Mouse (Mus musculus): ENCODE measurements around the gene Clybl. TPM values are rescaled to one million over a fixed set of nuclear protein-coding genes. Genes with fewer than 3 reads are reported as not detected.

The Clybl gene
- polyA plus RNA-seq, 1 experiment from 2014 or later: 25.8 TPM

DNA sequence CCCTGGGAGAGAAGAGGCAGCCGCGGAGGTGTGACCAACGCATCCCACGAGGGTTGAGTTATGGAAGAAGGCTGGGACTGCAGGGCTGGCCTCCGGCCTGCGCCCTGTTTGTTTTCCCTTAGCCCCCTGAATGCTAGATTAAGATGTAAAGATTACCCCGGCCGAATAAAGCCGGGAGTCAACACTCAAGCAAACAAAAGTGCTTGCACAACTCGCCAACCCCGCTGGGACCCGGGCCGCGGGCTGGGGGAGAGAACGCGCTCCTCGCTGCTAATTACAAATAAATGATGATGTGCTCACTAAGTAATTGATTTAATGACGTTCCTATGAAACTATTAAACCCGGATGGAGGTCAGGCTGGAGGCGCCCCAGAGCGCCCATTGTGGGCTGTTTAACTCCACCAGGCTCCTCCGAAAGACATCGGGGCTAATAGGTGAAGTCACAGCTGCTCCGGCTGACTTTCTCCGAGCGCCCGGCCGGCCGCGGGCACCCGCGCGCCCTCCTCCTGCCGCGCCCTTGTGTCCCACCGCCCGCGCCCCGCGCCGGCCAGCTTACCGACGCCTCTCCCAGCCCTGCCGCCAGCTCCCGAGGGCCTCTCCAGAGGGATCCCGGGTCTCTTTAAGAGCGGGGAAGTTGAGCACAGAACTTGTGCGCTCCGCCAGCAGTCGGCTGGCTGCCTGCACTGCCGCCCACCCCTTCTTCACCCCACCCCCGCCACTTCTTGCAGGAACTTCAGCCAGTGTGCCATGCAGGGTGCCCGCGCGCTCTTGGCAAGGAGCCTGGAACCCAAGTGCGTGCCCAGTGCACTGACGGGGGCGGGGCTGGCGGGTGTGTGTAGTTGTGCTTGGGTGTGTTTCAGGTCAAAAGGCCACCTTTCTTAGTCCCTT is 269.2 kb downstream of the Clybl start, which contains the start of gene Gm5089:
TSS of gene Gm5089 (minus strand) at position 620 of the 887 bp plus-strand sequence.
- Histone ChIP-seq H3K4me1 (ENCODE audit: control insufficient read depth, insufficient read depth, low read length) (peaks cover 6% of the 10 kb centered on the region), H3K27ac (ENCODE audit: low read length) (no peak within 1 kb of the TSS), H3K9me3 (replicated peaks; ENCODE audit: control insufficient read depth, low read length) (no peaks in the 10 kb centered on the region), H3K36me3 (ENCODE audit: control insufficient read depth, insufficient read depth, low read length) (no peaks in the 10 kb centered on the region), H3K4me3 (replicated peaks; ENCODE audit: low read length) (peak within 1 kb of the TSS; percentile 38), H3K4me2 (ENCODE audit: low read depth, low read length) (peak within 1 kb of the TSS; percentile 64), H3K27me3 (ENCODE audit: control insufficient read depth, insufficient read depth, low read length) (peaks cover 77% of the 10 kb centered on the region), H3K9ac (ENCODE audit: low read length) (peak within 1 kb of the TSS; percentile 55; the same call in 1 of the 2 replicates)
- 0 out of 2 replicates have a peak, but pooled peaks have one; percentile 56 for ATAC-seq (ENCODE audit: insufficient read depth, low FRiP score)
- under 1% methylated on average over 59 of the region's 59 CpGs for WGBS

DNA sequence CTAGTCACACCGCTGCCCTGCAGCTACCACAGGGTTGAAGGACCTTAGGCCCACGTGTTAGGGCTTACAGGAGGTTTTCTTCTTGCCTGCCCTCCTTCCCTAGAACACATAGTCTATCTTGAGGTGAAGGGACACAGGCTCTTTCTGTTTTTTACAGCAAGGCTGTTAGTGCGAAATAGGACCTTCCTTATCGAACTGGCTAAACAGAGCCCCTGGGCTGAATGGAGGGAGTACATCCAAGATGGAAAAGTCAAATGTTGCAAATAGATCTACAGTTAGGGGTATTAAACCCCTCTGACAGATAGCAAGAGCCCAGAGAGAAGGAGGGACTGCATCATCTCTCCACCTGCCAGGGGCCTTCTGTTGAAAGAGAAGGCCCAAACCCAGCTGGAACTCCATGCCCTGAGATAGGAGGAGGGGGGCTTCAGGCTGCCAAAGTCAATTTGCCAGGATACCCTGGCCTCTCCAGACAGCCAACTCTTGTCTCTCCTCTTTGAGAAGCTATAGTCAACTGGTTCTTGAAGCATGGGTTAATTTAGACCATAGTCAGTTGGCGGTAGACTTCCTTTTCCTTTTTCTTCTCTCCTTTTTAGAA is 270.1 kb downstream of the Clybl start:
- Histone ChIP-seq H3K27ac (ENCODE audit: low read length) (no peak overlapping the region), H3K9me3 (replicated peaks; ENCODE audit: control insufficient read depth, low read length) (no peaks in the 10 kb centered on the region), H3K27me3 (ENCODE audit: control insufficient read depth, insufficient read depth, low read length) (peaks cover 83% of the 10 kb centered on the region), H3K4me3 (replicated peaks; ENCODE audit: low read length) (no peak overlapping the region), H3K4me2 (ENCODE audit: low read depth, low read length) (peak overlapping the region; percentile 64; the same call in 1 of the 2 replicates), H3K36me3 (ENCODE audit: control insufficient read depth, insufficient read depth, low read length) (no peaks in the 10 kb centered on the region), H3K4me1 (ENCODE audit: control insufficient read depth, insufficient read depth, low read length) (peaks cover 6% of the 10 kb centered on the region), H3K9ac (ENCODE audit: low read length) (no peak overlapping the region)
- no peak for ATAC-seq (ENCODE audit: insufficient read depth, low FRiP score)
- 54% methylated on average over 5 of the region's 5 CpGs for WGBS

Other genes with a start within 250 kb of the Clybl start
- gene Gpr183, start 216.5 kb upstream of the Clybl start, polyA plus RNA-seq (2015; fragmentation: Nextera tagmentation; extraction: Ambion mirVana): 4.1 and 4.7 TPM in 2 replicates
- not detected in 2 replicates for gene Timm8a2, start 147.0 kb upstream of the Clybl start, polyA plus RNA-seq (2015; fragmentation: Nextera tagmentation; extraction: Ambion mirVana)
- gene Tm9sf2, start 74.7 kb upstream of the Clybl start, polyA plus RNA-seq (2015; fragmentation: Nextera tagmentation; extraction: Ambion mirVana): 206 and 209 TPM in 2 replicates

Measured in stomach, embryonic 16.5 days (tissue).